Mouse (Mus musculus): ENCODE data around the gene Mgat4b. TPM values are rescaled to one million over a fixed set of nuclear protein-coding genes. Genes with fewer than 3 reads are reported as not detected.
A peak's percentile ranks its signal among the peaks of the same experiment; 100 is the strongest.

Mgat4b gene
- total and polyA plus RNA-seq, 2 experiments from 2014 or later = 77.9 to 152 TPM

GRCm38 (mm10) chr11:50272819-50273218, 62.1 kb downstream of the Mgat4b start:
- Histone ChIP-seq H3K4me3 (ENCODE audit: low read depth, low read length) (no peak overlapping the region), H3K36me3 (ENCODE audit: insufficient read depth, low read length) (peaks cover 3% of the 10 kb centered on the region; the same call in 1 of the 2 replicates), H3K4me2 (ENCODE audit: low read depth, low read length, poor library complexity, severe bottlenecking) (no peak overlapping the region), H3K9me3 (ENCODE audit: low read length) (no peaks in the 10 kb centered on the region), H3K4me1 (ENCODE audit: insufficient read depth, low read length) (no peaks in the 10 kb centered on the region), H3K27ac (ENCODE audit: low read depth, low read length) (no peak overlapping the region), H3K9ac (replicated peaks; ENCODE audit: low read length, poor library complexity, severe bottlenecking) (no peak overlapping the region), H3K27me3 (ENCODE audit: insufficient read depth, low read length) (no peaks in the 10 kb centered on the region)
- DNase-seq (ENCODE audit: low spot score) (no peak), ATAC-seq (ENCODE audit: low FRiP score) (no peak)
- WGBS = 77% methylated on average over 2 of the region's 2 CpGs
- TF ChIP-seq CTCF (IDR thresholded peaks at IDR 0.05) = no peak

DNA sequence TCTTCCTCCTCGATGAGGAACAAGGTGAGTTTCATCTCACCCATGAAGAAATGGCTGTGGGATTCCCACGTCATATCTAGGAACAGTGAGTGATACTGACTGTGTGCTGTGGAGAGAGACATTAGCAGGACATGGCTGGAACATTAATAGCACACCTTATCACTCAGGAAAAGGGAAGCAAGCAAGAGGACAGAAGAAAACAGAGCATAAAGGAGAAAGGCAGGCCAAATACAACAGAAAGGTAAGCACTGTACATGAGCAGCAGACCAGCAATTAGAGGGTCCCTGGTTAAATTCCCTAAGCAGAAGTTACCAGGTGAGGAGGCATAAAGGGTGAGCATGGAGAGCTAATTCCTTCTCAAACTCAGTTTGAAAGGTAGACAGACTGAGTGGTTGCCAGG, 64.4 kb downstream of the Mgat4b start:
- Histone ChIP-seq H3K4me3 (ENCODE audit: low read depth, low read length) (no peak overlapping the region), H3K27me3 (ENCODE audit: insufficient read depth, low read length) (no peaks in the 10 kb centered on the region), H3K27ac (ENCODE audit: low read depth, low read length) (no peak overlapping the region), H3K4me1 (ENCODE audit: insufficient read depth, low read length) (no peaks in the 10 kb centered on the region), H3K36me3 (ENCODE audit: insufficient read depth, low read length) (peaks cover 4% of the 10 kb centered on the region; the same call in 1 of the 2 replicates), H3K9me3 (ENCODE audit: low read length) (no peaks in the 10 kb centered on the region), H3K4me2 (ENCODE audit: low read depth, low read length, poor library complexity, severe bottlenecking) (no peak overlapping the region), H3K9ac (replicated peaks; ENCODE audit: low read length, poor library complexity, severe bottlenecking) (no peak overlapping the region)
- DNase-seq (ENCODE audit: low spot score) (no peak), ATAC-seq (ENCODE audit: low FRiP score) (no peak)
- TF ChIP-seq CTCF (IDR thresholded peaks at IDR 0.05) = no peak
- WGBS = 94% methylated on average over 2 of the region's 2 CpGs

GRCm38 (mm10) chr11:50275568-50276151, 65.0 kb downstream of the Mgat4b start:
- H3K4me1 ChIP-seq (ENCODE audit: insufficient read depth, low read length) = no peaks in the 10 kb centered on the region
- peaks cover 6% of the 10 kb centered on the region for H3K36me3 ChIP-seq (ENCODE audit: insufficient read depth, low read length)
- no peak overlapping the region for H3K4me3 ChIP-seq (ENCODE audit: low read depth, low read length)
- TF ChIP-seq CTCF (IDR thresholded peaks at IDR 0.05) = no peak
- WGBS = 83% methylated on average over 5 of the region's 5 CpGs
- no peak for ATAC-seq (ENCODE audit: low FRiP score)
- DNase-seq (ENCODE audit: low spot score) = no peak
- H3K27me3 ChIP-seq (ENCODE audit: insufficient read depth, low read length) = no peaks in the 10 kb centered on the region
- H3K9me3 ChIP-seq (ENCODE audit: low read length) = no peaks in the 10 kb centered on the region
- H3K27ac ChIP-seq (ENCODE audit: low read depth, low read length) = no peak overlapping the region
- no peak overlapping the region for H3K4me2 ChIP-seq (ENCODE audit: low read depth, low read length, poor library complexity, severe bottlenecking)
- H3K9ac ChIP-seq (replicated peaks; ENCODE audit: low read length, poor library complexity, severe bottlenecking) = no peak overlapping the region

DNA sequence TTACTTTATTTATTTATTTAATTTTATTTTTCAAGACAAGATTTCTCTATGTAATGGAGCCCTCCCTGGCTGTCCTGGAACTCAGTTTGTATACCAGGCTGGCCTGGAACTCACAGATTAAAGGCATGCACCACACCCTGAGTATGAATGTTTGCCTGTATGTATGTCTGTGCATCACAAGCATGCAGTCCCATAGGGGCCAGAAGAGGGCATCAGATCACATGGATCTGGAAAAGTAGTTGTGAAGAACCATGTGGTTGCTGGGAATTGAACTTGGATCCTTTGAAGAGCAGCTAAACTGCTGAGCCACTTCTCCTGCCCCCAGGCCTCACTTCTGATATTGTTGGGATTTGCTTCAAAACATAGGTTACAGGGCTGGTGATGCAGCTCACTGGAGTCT, 66.3 kb downstream of the Mgat4b start:
- H3K27ac ChIP-seq (ENCODE audit: low read depth, low read length) = no peak overlapping the region
- H3K4me1 ChIP-seq (ENCODE audit: insufficient read depth, low read length) = no peaks in the 10 kb centered on the region
- no peak for ATAC-seq (ENCODE audit: low FRiP score)
- no peak overlapping the region for H3K4me3 ChIP-seq (ENCODE audit: low read depth, low read length)
- no peaks in the 10 kb centered on the region for H3K27me3 ChIP-seq (ENCODE audit: insufficient read depth, low read length)
- H3K9ac ChIP-seq (replicated peaks; ENCODE audit: low read length, poor library complexity, severe bottlenecking) = no peak overlapping the region
- no peaks in the 10 kb centered on the region for H3K9me3 ChIP-seq (ENCODE audit: low read length)
- no peak for DNase-seq (ENCODE audit: low spot score)
- H3K36me3 ChIP-seq (ENCODE audit: insufficient read depth, low read length) = peaks cover 12% of the 10 kb centered on the region
- H3K4me2 ChIP-seq (ENCODE audit: low read depth, low read length, poor library complexity, severe bottlenecking) = no peak overlapping the region
- peak; percentile 19; the same call in 1 of the 2 replicates for TF ChIP-seq CTCF (IDR thresholded peaks at IDR 0.05)

DNA sequence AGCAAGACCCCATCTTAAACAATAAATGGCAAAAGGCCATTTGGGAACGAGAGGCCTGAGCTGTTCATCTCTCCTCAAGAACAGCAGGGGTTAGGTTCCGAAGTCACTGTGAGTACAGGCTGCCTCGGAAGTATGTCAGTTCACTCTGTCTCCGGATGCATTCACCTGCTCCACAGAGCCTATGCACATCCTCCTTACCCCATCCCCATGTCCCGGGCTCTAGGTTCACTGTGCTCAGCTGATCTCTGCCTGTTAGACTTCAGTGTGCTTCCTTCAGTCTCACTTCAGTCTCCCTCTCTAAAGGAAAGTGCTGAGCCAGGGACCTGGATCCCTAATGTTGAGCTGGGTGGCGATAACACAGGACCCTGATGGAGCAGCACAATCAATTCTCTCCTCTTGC, 67.0 kb downstream of the Mgat4b start:
- WGBS = 90% methylated on average over 6 of the region's 6 CpGs
- H3K9ac ChIP-seq (replicated peaks; ENCODE audit: low read length, poor library complexity, severe bottlenecking) = no peak overlapping the region

GRCm38 (mm10) chr11:50279005-50279404, 68.3 kb downstream of the Mgat4b start:
- 93% methylated on average over 4 of the region's 4 CpGs for WGBS
- TF ChIP-seq CTCF (IDR thresholded peaks at IDR 0.05) = no peak

More for the DNA sequence above, 67.0 kb downstream of the Mgat4b start:
- H3K4me1 ChIP-seq (ENCODE audit: insufficient read depth, low read length) = no peaks in the 10 kb centered on the region
- H3K4me2 ChIP-seq (ENCODE audit: low read depth, low read length, poor library complexity, severe bottlenecking) = no peak overlapping the region
- ATAC-seq (ENCODE audit: low FRiP score) (no peak), DNase-seq (ENCODE audit: low spot score) (no peak)
- H3K27me3 ChIP-seq (ENCODE audit: insufficient read depth, low read length) = no peaks in the 10 kb centered on the region
- H3K36me3 ChIP-seq (ENCODE audit: insufficient read depth, low read length) = peaks cover 12% of the 10 kb centered on the region
- no peak overlapping the region for H3K4me3 ChIP-seq (ENCODE audit: low read depth, low read length)
- no peak for TF ChIP-seq CTCF (IDR thresholded peaks at IDR 0.05)
- H3K9me3 ChIP-seq (ENCODE audit: low read length) = no peaks in the 10 kb centered on the region
- H3K27ac ChIP-seq (ENCODE audit: low read depth, low read length) = no peak overlapping the region

More at GRCm38 (mm10) chr11:50279005-50279404, 68.3 kb downstream of the Mgat4b start:
- H3K27ac ChIP-seq (ENCODE audit: low read depth, low read length) = no peak overlapping the region
- DNase-seq (ENCODE audit: low spot score) (no peak), ATAC-seq (ENCODE audit: low FRiP score) (no peak)
- no peaks in the 10 kb centered on the region for H3K4me1 ChIP-seq (ENCODE audit: insufficient read depth, low read length)
- peaks cover 12% of the 10 kb centered on the region for H3K36me3 ChIP-seq (ENCODE audit: insufficient read depth, low read length)
- H3K9ac ChIP-seq (replicated peaks; ENCODE audit: low read length, poor library complexity, severe bottlenecking) = no peak overlapping the region
- no peak overlapping the region for H3K4me2 ChIP-seq (ENCODE audit: low read depth, low read length, poor library complexity, severe bottlenecking)
- H3K4me3 ChIP-seq (ENCODE audit: low read depth, low read length) = no peak overlapping the region
- H3K9me3 ChIP-seq (ENCODE audit: low read length) = no peaks in the 10 kb centered on the region
- H3K27me3 ChIP-seq (ENCODE audit: insufficient read depth, low read length) = no peaks in the 10 kb centered on the region
